ENCODE assay signal across 17 mouse cellular contexts in the genomic region with DNA sequence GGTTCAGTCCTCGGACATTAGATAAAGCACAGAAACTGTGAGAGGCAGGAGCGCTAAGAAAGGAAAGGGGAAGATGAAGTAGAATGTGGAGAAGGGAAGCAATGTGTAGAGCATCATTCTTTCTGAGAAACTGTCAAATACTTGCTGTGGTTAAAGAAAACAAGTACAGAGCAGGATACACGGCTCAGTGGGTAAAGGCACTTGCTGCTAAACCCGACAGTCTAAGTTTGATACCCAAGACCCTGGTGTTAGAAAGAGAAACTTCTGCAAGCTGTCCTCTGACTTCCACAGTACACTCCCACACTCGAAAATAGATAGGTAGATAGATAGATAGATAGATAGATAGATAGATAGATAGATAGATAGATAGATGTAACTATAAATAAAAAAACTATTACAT. TPM values are rescaled to one million over a fixed set of nuclear protein-coding genes. Genes with fewer than 3 reads are reported as not detected.
"Had no signal": no experiment of that assay in that cellular context is flagged by ENCODE, and none has a peak within 500 bp of the region (broad histone marks: within the 10 kb centered on the region; RNA-seq: fewer than 3 reads in every experiment).

No protein-coding gene starts in this region.

- H3K4me1 ChIP-seq: midbrain, embryonic 12.5 days; stomach, embryonic 15.5 days had no signal

- DNase-seq: kidney, adult 2 months; kidney, postnatal 14 days; lung, embryonic 14.5 days; lung, postnatal 10 days; lung, postnatal 4 days; right cerebral cortex, adult 18-20 months; thymus, adult 2 months; thymus, postnatal 25 days had no signal

- H3K27ac ChIP-seq: kidney, embryonic 15.5 days; left cerebral cortex, adult 2 months; limb, embryonic 10.5 days; midbrain, embryonic 12.5 days; stomach, embryonic 15.5 days had no signal

- ATAC-seq: intestine, embryonic 16.5 days had no signal

- H3K27me3 ChIP-seq: kidney, embryonic 15.5 days; midbrain, embryonic 12.5 days; stomach, embryonic 15.5 days had no signal

- H3K9me3 ChIP-seq: kidney, embryonic 15.5 days; limb, embryonic 10.5 days; megakaryocyte, embryonic 14.5 days; midbrain, embryonic 12.5 days; stomach, embryonic 15.5 days had no signal

- H3K9ac ChIP-seq: kidney, embryonic 15.5 days; lung, embryonic 14.5 days; midbrain, embryonic 12.5 days; stomach, embryonic 15.5 days had no signal

- H3K4me3 ChIP-seq: kidney, embryonic 15.5 days; left cerebral cortex, adult 2 months; limb, embryonic 10.5 days; megakaryocyte, embryonic 14.5 days; midbrain, embryonic 12.5 days; stomach, embryonic 15.5 days had no signal

- H3K4me2 ChIP-seq: kidney, embryonic 15.5 days; liver, embryonic 11.5 days; lung, embryonic 14.5 days; midbrain, embryonic 12.5 days; stomach, embryonic 15.5 days had no signal

- H3K36me3 ChIP-seq: kidney, embryonic 15.5 days; limb, embryonic 10.5 days; midbrain, embryonic 12.5 days; stomach, embryonic 15.5 days had no signal

RNA-seq across cellular contexts. Expression of a gene that starts 8.4 kb away (rescaled TPM):
- total RNA-seq: midbrain, postnatal 0 days had no signal
